Mouse (Mus musculus): Measurements from ENCODE around the gene Capn10.

Gene Capn10

GRCm38 (mm10) chr1:92934182-92934827, at the start of gene Capn10:
Capn10 (plus strand) TSS chr1:92934376.
- DNase-seq (ENCODE audit: low read depth in 1 of 2, low spot score in 2 of 2), result peak; percentile 87 to 89

- no peak for DNase-seq (ENCODE audit: low read depth in 1 of 2, low spot score in 2 of 2)
These were observed 45.1 kb upstream of the Capn10 start for GRCm38 (mm10) chr1:92888901-92889655.

- no peak for DNase-seq (ENCODE audit: low read depth in 1 of 2, low spot score in 2 of 2)
These were observed 41.4 kb upstream of the Capn10 start for GRCm38 (mm10) chr1:92892791-92893190.

- DNase-seq (ENCODE audit: low read depth in 1 of 2, low spot score in 2 of 2), result no peak
These were observed 40.3 kb upstream of the Capn10 start for GRCm38 (mm10) chr1:92893896-92894295.

GRCm38 (mm10) chr1:92895089-92895488, 39.1 kb upstream of the Capn10 start:
- DNase-seq (ENCODE audit: low read depth in 1 of 2, low spot score in 2 of 2), result peak in 1 of 2 experiments; percentile 58

- no peak for DNase-seq (ENCODE audit: low read depth in 1 of 2, low spot score in 2 of 2)
These were observed 31.4 kb upstream of the Capn10 start, which contains the start of gene Ankmy1 for GRCm38 (mm10) chr1:92902786-92903185. Ankmy1 (minus strand) TSS chr1:92902906.

GRCm38 (mm10) chr1:92903627-92904026, 30.5 kb upstream of the Capn10 start:
- DNase-seq (ENCODE audit: low read depth in 1 of 2, low spot score in 2 of 2), result no peak

GRCm38 (mm10) chr1:92905703-92906310, 28.4 kb upstream of the Capn10 start:
- DNase-seq (ENCODE audit: low read depth in 1 of 2, low spot score in 2 of 2), result no peak

GRCm38 (mm10) chr1:92906779-92907631, 27.2 kb upstream of the Capn10 start, which contains the start of gene Dusp28:
Dusp28 (plus strand) TSS chr1:92906981.
- DNase-seq (ENCODE audit: low read depth in 1 of 2, low spot score in 2 of 2), result peak in 1 of 2 experiments; percentile 66

- no peak for DNase-seq (ENCODE audit: low read depth in 1 of 2, low spot score in 2 of 2)
These were observed 26.4 kb upstream of the Capn10 start for GRCm38 (mm10) chr1:92907632-92908360.

GRCm38 (mm10) chr1:92908664-92909063, 25.5 kb upstream of the Capn10 start:
- no peak for DNase-seq (ENCODE audit: low read depth in 1 of 2, low spot score in 2 of 2)

GRCm38 (mm10) chr1:92909068-92909467, 25.1 kb upstream of the Capn10 start:
- no peak for DNase-seq (ENCODE audit: low read depth in 1 of 2, low spot score in 2 of 2)

- peak in 1 of 2 experiments; percentile 36 for DNase-seq (ENCODE audit: low read depth in 1 of 2, low spot score in 2 of 2)
These were observed 23.8 kb upstream of the Capn10 start, which contains the start of gene Rnpepl1 for GRCm38 (mm10) chr1:92910239-92910885. Rnpepl1 (plus strand) TSS chr1:92910783.

- no peak for DNase-seq (ENCODE audit: low read depth in 1 of 2, low spot score in 2 of 2)
These were observed 23.1 kb upstream of the Capn10 start for GRCm38 (mm10) chr1:92910925-92911720.

- no peak for DNase-seq (ENCODE audit: low read depth in 1 of 2, low spot score in 2 of 2)
These were observed 22.4 kb upstream of the Capn10 start for GRCm38 (mm10) chr1:92911721-92912138.

GRCm38 (mm10) chr1:92912286-92912685, 21.9 kb upstream of the Capn10 start:
- DNase-seq (ENCODE audit: low read depth in 1 of 2, low spot score in 2 of 2), result no peak

GRCm38 (mm10) chr1:92914239-92914638, 19.9 kb upstream of the Capn10 start:
- DNase-seq (ENCODE audit: low read depth in 1 of 2, low spot score in 2 of 2), result no peak

- no peak for DNase-seq (ENCODE audit: low read depth in 1 of 2, low spot score in 2 of 2)
These were observed 19.2 kb upstream of the Capn10 start for GRCm38 (mm10) chr1:92914993-92915392.

- DNase-seq (ENCODE audit: low read depth in 1 of 2, low spot score in 2 of 2), result no peak
These were observed 17.5 kb upstream of the Capn10 start for GRCm38 (mm10) chr1:92916725-92917124.

All from monocyte, adult 2 months (primary cell).